Mouse (Mus musculus): Measurements from ENCODE around the gene Naa15. TPM values are rescaled to one million over a fixed set of nuclear protein-coding genes. Genes with fewer than 3 reads are reported as not detected.

Naa15 gene
- polyA plus RNA-seq, 1 experiment, result 0.77 TPM

DNA sequence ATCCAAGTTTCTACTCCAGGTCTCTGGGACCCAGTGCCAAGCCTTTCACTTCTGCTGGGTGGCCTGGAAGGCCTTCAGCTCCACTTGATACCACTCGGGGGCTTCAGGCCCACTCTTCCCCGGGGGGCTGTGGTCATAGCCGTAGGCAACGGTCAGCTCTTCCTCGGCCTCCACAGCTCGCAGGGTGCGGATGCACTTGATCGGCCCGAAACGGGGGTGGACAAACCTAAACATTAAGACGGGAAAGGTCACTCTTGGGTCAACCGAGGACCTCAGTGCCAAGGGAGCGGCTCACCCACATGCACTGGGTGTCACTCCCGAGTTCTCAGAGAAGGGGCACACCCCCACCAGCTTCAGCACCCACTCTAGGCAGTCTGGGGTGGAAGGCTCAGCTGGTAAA lies 106.3 kb downstream of the Naa15 start:
- TF ChIP-seq POLR2A (IDR thresholded peaks at IDR 0.05; ENCODE audit: low read depth, low read length) (no peak), CTCF (IDR thresholded peaks at IDR 0.05; ENCODE audit: extremely low read depth, insufficient read length, insufficient replicate concordance, low read depth, low read length) (no peak)
- H3K36me3 ChIP-seq (ENCODE audit: control insufficient read depth, insufficient read depth, low read length), result peaks cover 39% of the 10 kb centered on the region
- H3K27ac ChIP-seq (ENCODE audit: insufficient read depth, low read depth, low read length), result no peak overlapping the region
- H3K27me3 ChIP-seq (ENCODE audit: control insufficient read depth, insufficient read depth, low read length), result no peaks in the 10 kb centered on the region
- H3K4me1 ChIP-seq (ENCODE audit: control insufficient read depth, insufficient read depth, insufficient read length, low read length), result peaks cover 28% of the 10 kb centered on the region
- 89% methylated on average over 14 of the region's 14 CpGs for WGBS
- no peak overlapping the region for H3K4me3 ChIP-seq (ENCODE audit: low read depth, low read length)

DNA sequence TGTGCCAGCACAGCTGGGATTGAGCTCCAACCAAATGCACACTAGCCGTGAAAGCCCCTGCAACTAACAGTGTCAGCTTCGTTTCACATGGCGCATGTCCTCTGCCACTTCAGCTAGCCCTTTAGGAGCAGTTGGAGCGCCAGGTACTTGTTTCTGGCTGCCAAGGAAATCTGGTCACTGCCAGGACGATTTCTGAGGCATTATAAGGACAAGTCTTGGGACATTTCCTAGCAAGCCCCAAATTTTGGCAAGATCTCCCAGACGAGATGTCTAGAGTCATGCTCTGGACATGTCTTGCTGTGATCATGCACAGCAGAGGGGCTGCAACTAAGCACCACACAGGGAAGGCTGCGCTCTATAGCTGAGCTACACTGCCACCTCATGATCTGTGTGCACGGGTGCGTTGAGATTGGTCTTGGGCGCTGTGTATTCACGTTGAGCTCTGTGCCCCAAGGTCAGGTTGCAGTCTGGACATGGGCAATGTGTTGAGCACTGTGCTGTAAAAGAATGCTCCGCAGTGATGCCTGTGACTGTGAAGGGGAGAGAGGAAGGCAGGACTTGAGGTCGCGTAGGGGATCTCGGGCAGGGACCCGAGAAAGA lies 110.3 kb downstream of the Naa15 start:
- H3K36me3 ChIP-seq (ENCODE audit: control insufficient read depth, insufficient read depth, low read length), result peaks cover 59% of the 10 kb centered on the region
- TF ChIP-seq CTCF (IDR thresholded peaks at IDR 0.05; ENCODE audit: extremely low read depth, insufficient read length, insufficient replicate concordance, low read depth, low read length) (no peak), POLR2A (IDR thresholded peaks at IDR 0.05; ENCODE audit: low read depth, low read length) (no peak)
- no peaks in the 10 kb centered on the region for H3K27me3 ChIP-seq (ENCODE audit: control insufficient read depth, insufficient read depth, low read length)
- H3K27ac ChIP-seq (ENCODE audit: insufficient read depth, low read depth, low read length), result no peak overlapping the region
- H3K4me1 ChIP-seq (ENCODE audit: control insufficient read depth, insufficient read depth, insufficient read length, low read length), result peaks cover 7% of the 10 kb centered on the region
- H3K4me3 ChIP-seq (ENCODE audit: low read depth, low read length), result no peak overlapping the region
- WGBS, result 92% methylated on average over 16 of the region's 16 CpGs

Other genes with a start within 250 kb of the Naa15 start
- gene Noct, start 190.7 kb upstream of the Naa15 start, polyA plus RNA-seq (2012; rRNA removed), result 19.2 and 56.2 TPM in 2 replicates
- gene Elf2, start 74.5 kb upstream of the Naa15 start, polyA plus RNA-seq (2012; rRNA removed), result 10.6 and 21.2 TPM in 2 replicates
- 0.37 TPM in 1 of 2 replicates, not detected in the other for gene Mgarp, start 18.4 kb upstream of the Naa15 start, polyA plus RNA-seq (2012; rRNA removed)
- gene Ndufc1, start 6.2 kb upstream of the Naa15 start, polyA plus RNA-seq (2012; rRNA removed), result 81.3 and 208 TPM in 2 replicates
- 4.3 and 5.8 TPM in 2 replicates for gene Rab33b, start 68.8 kb downstream of the Naa15 start, polyA plus RNA-seq (2012; rRNA removed)
- 4.3 and 8.9 TPM in 2 replicates for gene Setd7, start 145.7 kb downstream of the Naa15 start, polyA plus RNA-seq (2012; rRNA removed)
- gene Mgst2, start 245.2 kb downstream of the Naa15 start, polyA plus RNA-seq (2012; rRNA removed), result 12.4 and 19.1 TPM in 2 replicates